Mouse (Mus musculus) liver, embryonic 16.5 days (tissue): ENCODE data around the gene Ly6g6e. TPM values are rescaled to one million over a fixed set of nuclear protein-coding genes. Genes with fewer than 3 reads are reported as not detected.

Source experiments
- ATAC-seq: fragments of 200-750 bp; cut with Nextera tagmentation; 2 replicates; pipeline ENCODE4 v1.8.0; 2017; ENCODE audit warnings: low read depth, mild to moderate bottlenecking, moderate number of reproducible peaks, moderate library complexity
- H3K27ac ChIP-seq: fragments of 300-500 bp; sonication (generic); 2 replicates; pipeline ENCODE4 v1.5.1; 2014; ENCODE audit warnings: mild to moderate bottlenecking, low read length
- H3K27me3 ChIP-seq: fragments of 300-500 bp; sonication (generic); 2 replicates; pipeline ENCODE4 v1.6.1; 2014; ENCODE audit warnings: low read depth, low read length, mixed read lengths; ENCODE audit not compliant: control insufficient read depth, insufficient read depth
- H3K36me3 ChIP-seq: fragments of 300-500 bp; sonication (generic); 2 replicates; pipeline ENCODE4 v1.6.1; 2014; ENCODE audit warnings: mild to moderate bottlenecking; ENCODE audit not compliant: control insufficient read depth, insufficient read depth
- H3K4me1 ChIP-seq: fragments of 300-500 bp; sonication (generic); 2 replicates; pipeline ENCODE4 v1.6.1; 2014; ENCODE audit warnings: low read depth, low read length, mixed read lengths; ENCODE audit not compliant: control insufficient read depth
- H3K4me2 ChIP-seq: fragments of 300-500 bp; sonication (generic); 2 replicates; pipeline ENCODE4 v1.6.1; 2014; ENCODE audit warnings: low read depth, low read length, mixed read lengths
- H3K4me3 ChIP-seq: fragments of 300-500 bp; sonication (generic); 2 replicates; pipeline ENCODE4 v1.5.1; 2014; ENCODE audit warnings: low read depth, mild to moderate bottlenecking, low read length
- H3K9ac ChIP-seq: fragments of 300-500 bp; sonication (generic); 2 replicates; pipeline ENCODE4 v1.6.1; 2014; ENCODE audit warnings: low read depth, low read length
- H3K9me3 ChIP-seq: fragments of 300-500 bp; sonication (generic); replicated peaks from 2 replicates; pipeline ENCODE4 v1.6.1; 2016; ENCODE audit warnings: low read length; ENCODE audit not compliant: control insufficient read depth
- WGBS: fragments of 180-500 bp; shearing (Covaris S2); extraction: QIAGEN DNeasy Blood & Tissue Kit; methylation state at CpG from one replicate; pipeline ENCODE4 v1.1.7; 2014; ENCODE audit not compliant: insufficient replicate concordance; 5-methylcytosine and 5-hydroxymethylcytosine counted together
- polyA plus RNA-seq: library from polyadenylated mRNA; unstranded; fragments of >200 nt; fragmentation: Nextera tagmentation; extraction: Ambion mirVana; gene quantifications from 2 replicates; pipeline ENCODE4 v1.2.1, GENCODE M21; 2015

Gene Ly6g6e
- polyA plus RNA-seq, 1 experiment from 2014 or later = 0.17 TPM

GRCm38 (mm10) chr17:35103221-35103690, 26.6 kb downstream of the Ly6g6e start:
- no peak overlapping the region for H3K4me3 ChIP-seq
- no peak overlapping the region; the same call in 1 of the 2 replicates for H3K9ac ChIP-seq
- H3K9me3 ChIP-seq = no peaks in the 10 kb centered on the region
- 43% methylated on average over 6 of the region's 6 CpGs for WGBS
- H3K27me3 ChIP-seq = no peaks in the 10 kb centered on the region
- H3K4me1 ChIP-seq = peaks cover 38% of the 10 kb centered on the region
- no peak overlapping the region; the same call in 1 of the 2 replicates for H3K4me2 ChIP-seq
- H3K27ac ChIP-seq = peak overlapping the region; percentile 83
- H3K36me3 ChIP-seq = peaks cover 29% of the 10 kb centered on the region
- ATAC-seq = peak; percentile 30

GRCm38 (mm10) chr17:35104079-35104478, 27.4 kb downstream of the Ly6g6e start:
- Histone ChIP-seq H3K4me3 (no peak overlapping the region), H3K27ac (peak overlapping the region; percentile 83), H3K27me3 (no peaks in the 10 kb centered on the region), H3K9me3 (no peaks in the 10 kb centered on the region), H3K4me1 (peaks cover 38% of the 10 kb centered on the region), H3K36me3 (peaks cover 27% of the 10 kb centered on the region), H3K9ac (peak overlapping the region; percentile 43), H3K4me2 (peak overlapping the region; percentile 46; the same call in 1 of the 2 replicates)
- ATAC-seq = no peak
- 66% methylated on average over 7 of the region's 7 CpGs for WGBS

- 32% methylated on average over 6 of the region's 6 CpGs for WGBS
- Histone ChIP-seq H3K9ac (peak overlapping the region; percentile 43; the same call in 1 of the 2 replicates), H3K9me3 (no peaks in the 10 kb centered on the region), H3K36me3 (peaks cover 23% of the 10 kb centered on the region), H3K4me1 (peaks cover 38% of the 10 kb centered on the region), H3K27me3 (no peaks in the 10 kb centered on the region), H3K4me2 (peak overlapping the region; percentile 46), H3K4me3 (no peak overlapping the region), H3K27ac (peak overlapping the region; percentile 83)
- peak; percentile 88 for ATAC-seq
Measured at GRCm38 (mm10) chr17:35104754-35105153, 28.1 kb downstream of the Ly6g6e start.

GRCm38 (mm10) chr17:35105740-35106389, 29.2 kb downstream of the Ly6g6e start:
- Histone ChIP-seq H3K4me2 (0 out of 2 replicates have a peak overlapping the region, but pooled peaks have one; percentile 9), H3K9me3 (no peaks in the 10 kb centered on the region), H3K9ac (peak overlapping the region; percentile 21; the same call in 1 of the 2 replicates), H3K36me3 (peaks cover 18% of the 10 kb centered on the region), H3K27me3 (no peaks in the 10 kb centered on the region), H3K4me3 (no peak overlapping the region), H3K27ac (peak overlapping the region; percentile 70), H3K4me1 (peaks cover 38% of the 10 kb centered on the region)
- whole genome bisulfite sequencing = 25% methylated on average over 13 of the region's 13 CpGs
- no peak for ATAC-seq

GRCm38 (mm10) chr17:35106522-35106921, 29.8 kb downstream of the Ly6g6e start:
- 60% methylated on average over 3 of the region's 3 CpGs for WGBS
- H3K9ac ChIP-seq = no peak overlapping the region

GRCm38 (mm10) chr17:35108097-35108496, 31.4 kb downstream of the Ly6g6e start, which contains the start of gene Ly6g5c:
Gene Ly6g5c, plus strand, starts transcription at chr17:35108279.
- no peaks in the 10 kb centered on the region for H3K9me3 ChIP-seq
- 78% methylated on average over 6 of the region's 6 CpGs for WGBS
- H3K36me3 ChIP-seq = no peaks in the 10 kb centered on the region; the same call in 1 of the 2 replicates
- H3K27me3 ChIP-seq = no peaks in the 10 kb centered on the region
- H3K4me1 ChIP-seq = peaks cover 31% of the 10 kb centered on the region
- no peak for ATAC-seq
- no peak within 1 kb of the TSS for H3K4me2 ChIP-seq
- H3K4me3 ChIP-seq = no peak within 1 kb of the TSS
- no peak within 1 kb of the TSS for H3K27ac ChIP-seq
- no peak within 1 kb of the TSS for H3K9ac ChIP-seq

More at GRCm38 (mm10) chr17:35106522-35106921, 29.8 kb downstream of the Ly6g6e start:
- H3K36me3 ChIP-seq = peaks cover 11% of the 10 kb centered on the region
- H3K4me1 ChIP-seq = peaks cover 38% of the 10 kb centered on the region
- no peak for ATAC-seq
- H3K27ac ChIP-seq = no peak overlapping the region
- no peak overlapping the region for H3K4me3 ChIP-seq
- no peaks in the 10 kb centered on the region for H3K27me3 ChIP-seq
- H3K4me2 ChIP-seq = no peak overlapping the region
- no peaks in the 10 kb centered on the region for H3K9me3 ChIP-seq

DNA sequence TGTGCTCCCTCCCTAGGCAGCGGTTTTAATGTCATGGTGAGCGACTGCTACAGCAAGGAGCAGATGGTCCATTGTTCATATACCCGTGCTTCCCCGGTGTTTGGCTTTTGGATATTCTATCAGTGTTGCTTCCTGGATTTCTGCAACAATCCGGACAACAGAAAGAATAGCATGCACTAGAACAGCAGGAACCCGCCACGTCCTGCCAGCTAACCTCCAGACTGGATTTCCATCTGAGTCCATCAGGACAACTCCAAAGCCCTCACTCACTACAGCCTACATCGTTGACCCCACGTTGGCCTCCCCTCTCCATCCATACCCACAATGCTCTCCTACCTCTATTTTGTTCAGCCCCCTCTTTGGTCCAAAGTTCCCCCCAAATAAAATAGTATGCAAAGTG, 35.1 kb downstream of the Ly6g6e start:
- Histone ChIP-seq H3K4me1 (no peaks in the 10 kb centered on the region), H3K9me3 (no peaks in the 10 kb centered on the region), H3K9ac (no peak overlapping the region), H3K4me3 (no peak overlapping the region), H3K4me2 (no peak overlapping the region), H3K27me3 (no peaks in the 10 kb centered on the region), H3K36me3 (peaks cover 6% of the 10 kb centered on the region), H3K27ac (no peak overlapping the region)
- ATAC-seq = no peak
- WGBS = 62% methylated on average over 9 of the region's 9 CpGs

DNA sequence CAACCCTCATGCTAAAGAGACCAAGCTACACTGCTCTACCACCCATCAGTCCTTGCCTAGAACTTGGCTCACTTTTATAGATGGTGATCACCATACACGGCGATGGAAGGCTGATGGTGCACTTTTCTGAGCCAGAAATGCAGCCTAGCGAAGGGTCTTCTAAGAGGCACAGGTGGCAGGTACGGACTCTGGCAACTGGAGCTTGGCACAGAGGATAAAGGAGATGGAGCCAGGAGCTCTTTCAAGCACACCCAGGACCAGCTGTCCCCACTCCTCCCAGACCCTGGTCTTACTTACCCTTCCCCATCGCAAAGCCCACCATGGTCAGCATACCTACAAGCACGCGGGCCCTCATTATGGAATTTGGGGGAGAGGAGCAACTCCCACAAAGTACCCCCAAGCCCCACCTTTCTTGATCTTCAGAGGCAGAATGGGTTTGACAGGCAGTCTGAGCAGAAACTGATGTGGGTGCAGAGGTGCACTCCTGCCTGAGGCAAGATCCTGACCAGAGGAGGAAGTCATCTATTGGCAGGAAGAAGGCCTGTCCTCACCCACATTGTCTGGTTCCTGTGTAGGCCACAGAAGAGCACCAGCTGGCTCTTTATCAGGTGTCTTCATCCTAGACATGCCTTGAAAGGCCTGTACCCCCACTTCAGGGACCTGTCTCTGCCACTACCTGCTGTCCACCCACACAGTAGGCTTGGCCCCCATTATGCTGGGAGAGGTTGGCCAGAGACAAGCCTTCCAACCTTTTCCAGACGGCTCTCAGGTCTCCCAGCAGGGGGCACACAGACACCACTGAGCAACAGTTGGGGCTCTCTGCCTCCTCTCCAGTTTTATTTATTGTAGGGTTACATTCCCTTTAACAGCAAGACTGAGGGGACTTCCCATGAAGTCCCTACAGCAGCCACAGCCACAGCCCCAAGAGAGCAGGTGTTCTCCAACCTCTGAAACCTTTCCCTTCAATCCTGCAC, 38.6 kb downstream of the Ly6g6e start, which contains the start of gene Ly6g5b:
TSS of gene Ly6g5b (minus strand) at position 383 of the 974 bp plus-strand sequence.
- H3K9ac ChIP-seq = no peak within 1 kb of the TSS
- WGBS = 71% methylated on average over 8 of the region's 8 CpGs
- no peak within 1 kb of the TSS for H3K27ac ChIP-seq
- H3K27me3 ChIP-seq = no peaks in the 10 kb centered on the region
- 0 out of 2 replicates have a peak, but pooled peaks have one; percentile 17 for ATAC-seq
- H3K9me3 ChIP-seq = no peaks in the 10 kb centered on the region
- H3K4me1 ChIP-seq = peaks cover 6% of the 10 kb centered on the region
- H3K36me3 ChIP-seq = peaks cover 21% of the 10 kb centered on the region
- H3K4me2 ChIP-seq = no peak within 1 kb of the TSS
- no peak within 1 kb of the TSS for H3K4me3 ChIP-seq
